9 mouse cellular contexts compared by ENCODE assay signal in the genomic region with DNA sequence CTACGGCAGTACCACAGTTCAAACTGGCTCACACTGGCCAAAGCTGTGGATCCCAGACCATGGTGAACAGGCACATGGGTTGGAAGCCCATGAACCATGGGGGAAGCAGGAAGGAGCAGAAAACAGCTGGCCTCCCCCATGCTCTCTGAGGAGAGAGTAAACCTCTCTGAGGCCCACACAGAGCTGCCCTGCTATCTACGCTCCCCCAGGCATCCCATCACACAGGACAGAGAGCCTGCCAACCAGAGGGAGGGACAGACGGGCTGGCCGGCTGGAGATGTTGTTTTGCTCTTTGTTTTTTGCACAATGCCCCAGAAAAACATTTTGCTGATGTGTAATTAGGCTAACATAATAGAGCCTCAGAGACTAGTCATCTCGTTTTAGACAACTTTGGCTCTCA.
A peak's percentile ranks its signal among the peaks of the same experiment; 100 is the strongest.
DNase-seq lines count a peak whose midpoint lies in the region; ATAC-seq and TF ChIP-seq lines count a peak whose summit lies in the region.
"Had no signal": no experiment of that assay in that cellular context is flagged by ENCODE, and none has a peak within 500 bp of the region (broad histone marks: within the 10 kb centered on the region; RNA-seq: fewer than 3 reads in every experiment).

No protein-coding gene starts in this region.

- H3K9ac ChIP-seq in MEL (ENCODE audit: control insufficient read depth, low read depth, low read length, poor library complexity, severe bottlenecking): no peak overlapping the region
- H3K9ac ChIP-seq in forebrain, embryonic 13.5 days: no peak overlapping the region
- H3K9ac ChIP-seq in liver, embryonic 14.5 days (replicated peaks): peak overlapping the region; percentile 86
- no peak overlapping the region for H3K9ac ChIP-seq in neural tube, embryonic 15.5 days (replicated peaks)

- WGBS in forebrain, embryonic 13.5 days: 20% methylated on average over 5 of the region's 5 CpGs
- 26% methylated on average over 5 of the region's 5 CpGs for WGBS in liver, embryonic 14.5 days (ENCODE audit: insufficient replicate concordance)
- 37% methylated on average over 5 of the region's 5 CpGs for WGBS in neural tube, embryonic 15.5 days

- no peaks in the 10 kb centered on the region for H3K9me3 ChIP-seq in MEL (replicated peaks; ENCODE audit: insufficient read depth, low read length)
- H3K9me3 ChIP-seq in forebrain, embryonic 13.5 days (replicated peaks): no peaks in the 10 kb centered on the region
- no peaks in the 10 kb centered on the region for H3K9me3 ChIP-seq in liver, embryonic 14.5 days (ENCODE audit: control insufficient read depth, low read length)
- no peaks in the 10 kb centered on the region for H3K9me3 ChIP-seq in neural tube, embryonic 15.5 days (replicated peaks)

- H3K36me3 ChIP-seq in MEL (ENCODE audit: control insufficient read depth in 1 of 2, insufficient read depth in 2 of 2, low read length in 2 of 2): peaks cover 0 to 18% of the 10 kb centered on the region in 2 experiments; a peak in 2 of 4 replicates
- H3K36me3 ChIP-seq in forebrain, embryonic 13.5 days (ENCODE audit: poor library complexity, severe bottlenecking): no peaks in the 10 kb centered on the region
- H3K36me3 ChIP-seq in liver, embryonic 14.5 days (replicated peaks; ENCODE audit: control insufficient read depth, insufficient read depth, low read depth): no peaks in the 10 kb centered on the region
- no peaks in the 10 kb centered on the region for H3K36me3 ChIP-seq in neural tube, embryonic 15.5 days

- TF ChIP-seq EP300 in MEL (IDR thresholded peaks at IDR 0.05; ENCODE audit: low read depth in 1 of 2, low read length in 2 of 2): peak in 1 of 2 experiments; percentile 51; a peak in 2 of 4 replicates
- TF ChIP-seq EP300 in liver, embryonic 14.5 days (IDR thresholded peaks at IDR 0.05; ENCODE audit: low read depth): peak; percentile 82

- H3K27me3 ChIP-seq in MEL (ENCODE audit: control insufficient read depth in 1 of 2, insufficient read depth in 2 of 2, low read length in 2 of 2): no peaks in the 10 kb centered on the region
- H3K27me3 ChIP-seq in forebrain, embryonic 13.5 days: no peaks in the 10 kb centered on the region
- H3K27me3 ChIP-seq in liver, embryonic 14.5 days (ENCODE audit: control insufficient read depth, insufficient read depth, low read length): no peaks in the 10 kb centered on the region
- no peaks in the 10 kb centered on the region for H3K27me3 ChIP-seq in neural tube, embryonic 15.5 days (replicated peaks)

- no peaks in the 10 kb centered on the region for H3K79me2 ChIP-seq in MEL (ENCODE audit: control insufficient read depth, insufficient read depth, low read length, poor library complexity)

- TF ChIP-seq POLR2A in MEL (IDR thresholded peaks at IDR 0.05; ENCODE audit: control insufficient read depth in 1 of 2, insufficient read depth in 1 of 2, low read depth in 1 of 2, low read length in 2 of 2, poor library complexity in 1 of 2): no peak

- H3K4me1 ChIP-seq in MEL (ENCODE audit: control insufficient read depth in 1 of 2, insufficient read depth in 2 of 2, low read length in 2 of 2): peaks cover 6 to 20% of the 10 kb centered on the region in 2 experiments
- H3K4me1 ChIP-seq in forebrain, embryonic 13.5 days: peaks cover 54% of the 10 kb centered on the region
- peaks cover 57 to 65% of the 10 kb centered on the region in 2 experiments for H3K4me1 ChIP-seq in liver, embryonic 14.5 days (replicated peaks; ENCODE audit: control insufficient read depth in 2 of 2, insufficient read depth in 2 of 2, low read length in 1 of 2)
- peaks cover 28% of the 10 kb centered on the region for H3K4me1 ChIP-seq in neural tube, embryonic 15.5 days

- no peak overlapping the region for H3K27ac ChIP-seq in MEL (ENCODE audit: control insufficient read depth, low read depth, low read length)
- peak overlapping the region; percentile 87 for H3K27ac ChIP-seq in forebrain, embryonic 13.5 days
- peak overlapping the region; percentile 96 for H3K27ac ChIP-seq in liver, embryonic 14.5 days
- H3K27ac ChIP-seq in neural tube, embryonic 15.5 days (replicated peaks): no peak overlapping the region

- peak; percentile 30; the same call in 1 of the 2 replicates for ATAC-seq in forebrain, embryonic 13.5 days
- ATAC-seq in liver, embryonic 14.5 days (ENCODE audit: insufficient read depth): peak; percentile 73
- no peak for ATAC-seq in neural tube, embryonic 15.5 days (ENCODE audit: low FRiP score)

- no peak for TF ChIP-seq RAD21 in MEL (IDR thresholded peaks at IDR 0.05; ENCODE audit: low read depth, low read length)

- no peak overlapping the region for H3K4me3 ChIP-seq in MEL (ENCODE audit: control insufficient read depth in 1 of 2, insufficient read depth in 1 of 2, low read depth in 2 of 2, low read length in 2 of 2)
- no peak overlapping the region for H3K4me3 ChIP-seq in forebrain, embryonic 13.5 days
- H3K4me3 ChIP-seq in liver, embryonic 14.5 days (ENCODE audit: insufficient read depth in 1 of 2, low read depth in 2 of 2, low read length in 2 of 2): no peak overlapping the region
- H3K4me3 ChIP-seq in neural tube, embryonic 15.5 days (replicated peaks): no peak overlapping the region

- H3K4me2 ChIP-seq in forebrain, embryonic 13.5 days: no peak overlapping the region
- H3K4me2 ChIP-seq in liver, embryonic 14.5 days (ENCODE audit: low read depth): peak overlapping the region; percentile 67
- H3K4me2 ChIP-seq in neural tube, embryonic 15.5 days: no peak overlapping the region

- TF ChIP-seq CTCF in MEL (IDR thresholded peaks at IDR 0.05 in 2 of 3, conservative IDR thresholded peaks at IDR 0.05 in 1 of 3; ENCODE audit: control insufficient read depth in 1 of 3, insufficient read depth in 1 of 3, low read depth in 2 of 3, low read length in 3 of 3, poor library complexity in 1 of 3, severe bottlenecking in 1 of 3): no peak
- TF ChIP-seq CTCF in liver, embryonic 14.5 days (IDR thresholded peaks at IDR 0.05; ENCODE audit: low read depth): no peak

- DNase-seq in cerebellum, postnatal 10 days: peak; percentile 30 to 47
- DNase-seq in cerebellum, postnatal 14 days: no peak
- DNase-seq in MEL (ENCODE audit: low read depth, low spot score) (peak; percentile 27), MN1 (ENCODE audit: low spot score) (no peak)
- peak; percentile 78 to 82 (median 81) for DNase-seq in liver, embryonic 14.5 days (ENCODE audit: low read depth in 3 of 3, low spot score in 3 of 3)
- DNase-seq in thymus, postnatal 10 days (ENCODE audit: low spot score in 2 of 2): no peak
- DNase-seq: adrenal gland, adult 8-10 months had no signal

TF ChIP-seq in MEL, 35 proteins besides CTCF, POLR2A, EP300 and RAD21:
- TF ChIP-seq E2F4 (IDR thresholded peaks at IDR 0.05; ENCODE audit: borderline replicate concordance, low read depth, low read length) (no peak), ETS1 (IDR thresholded peaks at IDR 0.05; ENCODE audit: low read depth, low read length) (0 out of 2 replicates have a peak, but pooled peaks have one; percentile 24), TAL1 (IDR thresholded peaks at IDR 0.05; ENCODE audit: low read length) (peak; percentile 58), MEF2A (IDR thresholded peaks at IDR 0.05; ENCODE audit: extremely low read depth, insufficient replicate concordance, low read depth, low read length, poor library complexity, severe bottlenecking) (no peak), RCOR1 (IDR thresholded peaks at IDR 0.05; ENCODE audit: low read depth, low read length) (no peak), MYB (IDR thresholded peaks at IDR 0.05; ENCODE audit: low read depth, low read length) (no peak), ZNF384 (IDR thresholded peaks at IDR 0.05; ENCODE audit: low read depth, low read length) (no peak), MAZ (IDR thresholded peaks at IDR 0.05; ENCODE audit: low read depth, low read length) (no peak)

Comparison
In these comparisons a context has a peak if more than half of its experiments do, and no peak if none do; other contexts are left out.
1. DNase-seq: peak in cerebellum, postnatal 10 days (2 of 2), MEL (single experiment) and liver, embryonic 14.5 days (3 of 3); none in cerebellum, postnatal 14 days (0 of 2), thymus, postnatal 10 days (0 of 2) and MN1 (single experiment).
2. H3K27ac ChIP-seq: peak in forebrain, embryonic 13.5 days (single experiment) and liver, embryonic 14.5 days (single experiment); none in MEL (single experiment) and neural tube, embryonic 15.5 days (single experiment).